Mouse (Mus musculus): ENCODE results near the gene Map6. TPM values are rescaled to one million over a fixed set of nuclear protein-coding genes. Genes with fewer than 3 reads are reported as not detected.
A peak's percentile ranks its signal among the peaks of the same experiment; 100 is the strongest.

Gene Map6
- total and polyA plus RNA-seq, 2 experiments from 2014 or later = 98.0 to 234 TPM

DNA sequence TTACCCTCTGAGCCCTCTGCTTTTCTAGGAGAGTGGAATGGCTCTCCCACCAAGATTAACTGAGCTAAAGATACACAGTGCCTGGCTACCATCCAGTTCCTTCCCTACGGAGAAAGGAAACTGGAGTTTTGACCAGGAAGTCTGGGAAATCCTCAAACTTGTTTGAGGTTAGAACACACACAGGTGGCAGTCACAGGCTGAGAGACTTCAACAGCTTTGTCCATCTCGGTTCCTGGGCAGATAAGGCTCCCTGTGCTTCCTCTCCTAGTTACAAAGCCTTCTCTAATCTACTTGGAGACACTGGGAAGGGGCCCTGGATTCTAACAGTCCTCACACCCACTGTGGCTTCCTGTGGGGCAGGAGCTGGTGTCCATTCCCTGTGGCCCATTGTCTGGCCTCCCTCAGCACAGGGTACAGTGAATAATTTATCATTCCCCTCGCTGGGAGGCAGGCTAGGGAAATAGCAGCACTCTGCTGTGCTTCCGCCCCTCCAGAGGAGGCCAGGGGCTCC, 116.9 kb downstream of the Map6 start:
- TF ChIP-seq CTCF (IDR thresholded peaks at IDR 0.05; ENCODE audit: low read depth) = peak; percentile 25
- no peak overlapping the region for H3K27ac ChIP-seq (ENCODE audit: low read depth, low read length)
- peak overlapping the region; percentile 68 for H3K4me3 ChIP-seq (ENCODE audit: low read depth, low read length)
- no peaks in the 10 kb centered on the region for H3K9me3 ChIP-seq (ENCODE audit: low read length)
- peak overlapping the region; percentile 77 for H3K4me2 ChIP-seq (ENCODE audit: low read depth)
- DNase-seq = peak; percentile 20
- no peaks in the 10 kb centered on the region for H3K27me3 ChIP-seq (ENCODE audit: insufficient read depth, low read length)
- H3K36me3 ChIP-seq (ENCODE audit: insufficient read depth) = peaks cover 20% of the 10 kb centered on the region
- H3K9ac ChIP-seq = peak overlapping the region; percentile 35
- ATAC-seq = no peak
- peaks cover 28% of the 10 kb centered on the region for H3K4me1 ChIP-seq (ENCODE audit: insufficient read depth)
- WGBS = 17% methylated on average over 4 of the region's 4 CpGs

DNA sequence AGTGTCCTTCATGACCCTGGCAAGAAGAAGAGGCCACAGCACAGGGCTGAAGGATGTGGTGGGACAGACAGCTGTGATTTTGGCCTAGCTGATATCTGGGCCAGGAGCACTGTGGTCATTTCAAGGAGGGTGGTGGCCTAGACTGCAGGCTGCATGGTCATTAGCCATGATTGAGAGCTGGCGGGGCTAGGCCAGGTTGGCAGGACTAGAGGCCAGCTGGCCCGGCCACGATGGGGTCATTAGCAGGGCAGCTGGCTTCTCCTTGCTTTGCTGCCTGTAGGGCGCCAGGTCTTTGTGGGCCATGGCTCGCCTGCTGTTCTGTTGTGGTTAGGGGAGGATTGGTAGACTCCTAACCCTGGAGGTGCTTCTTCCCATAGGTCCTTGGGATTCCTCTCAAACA, 118.8 kb downstream of the Map6 start:
- Histone ChIP-seq H3K4me2 (ENCODE audit: low read depth) (no peak overlapping the region), H3K27me3 (ENCODE audit: insufficient read depth, low read length) (no peaks in the 10 kb centered on the region), H3K27ac (ENCODE audit: low read depth, low read length) (no peak overlapping the region), H3K9ac (0 out of 2 replicates have a peak overlapping the region, but pooled peaks have one; percentile 0), H3K4me1 (ENCODE audit: insufficient read depth) (peaks cover 28% of the 10 kb centered on the region), H3K36me3 (ENCODE audit: insufficient read depth) (peaks cover 26% of the 10 kb centered on the region), H3K9me3 (ENCODE audit: low read length) (no peaks in the 10 kb centered on the region), H3K4me3 (ENCODE audit: low read depth, low read length) (no peak overlapping the region)
- DNase-seq (no peak), ATAC-seq (no peak)
- 69% methylated on average over 5 of the region's 5 CpGs for WGBS
- TF ChIP-seq CTCF (IDR thresholded peaks at IDR 0.05; ENCODE audit: low read depth) = no peak

Other genes with a start within 250 kb of the Map6 start
- gene Uvrag, start 126.3 kb upstream of the Map6 start, total RNA-seq (2014; rRNA removed) = 18.8 and 19.5 TPM in 2 replicates
- gene Uvrag, start 126.3 kb upstream of the Map6 start, polyA plus RNA-seq (2015; fragmentation: Nextera tagmentation; extraction: Ambion mirVana) = 14.8 and 18.6 TPM in 2 replicates
- gene Dgat2, start 84.7 kb upstream of the Map6 start, total RNA-seq (2014; rRNA removed) = 37.1 and 41.3 TPM in 2 replicates
- 37.2 and 41.3 TPM in 2 replicates for gene Dgat2, start 84.7 kb upstream of the Map6 start, polyA plus RNA-seq (2015; fragmentation: Nextera tagmentation; extraction: Ambion mirVana)
- 0.24 and 0.31 TPM in 2 replicates for gene Mogat2, start 28.8 kb upstream of the Map6 start, total RNA-seq (2014; rRNA removed)
- 0.18 and 0.23 TPM in 2 replicates for gene Mogat2, start 28.8 kb upstream of the Map6 start, polyA plus RNA-seq (2015; fragmentation: Nextera tagmentation; extraction: Ambion mirVana)
- 127 and 160 TPM in 2 replicates for gene Serpinh1, start 85.8 kb downstream of the Map6 start, total RNA-seq (2014; rRNA removed)
- 117 and 121 TPM in 2 replicates for gene Serpinh1, start 85.8 kb downstream of the Map6 start, polyA plus RNA-seq (2015; fragmentation: Nextera tagmentation; extraction: Ambion mirVana)
- 36.2 and 41.2 TPM in 2 replicates for gene Gdpd5, start 114.0 kb downstream of the Map6 start, total RNA-seq (2014; rRNA removed)
- gene Gdpd5, start 114.0 kb downstream of the Map6 start, polyA plus RNA-seq (2015; fragmentation: Nextera tagmentation; extraction: Ambion mirVana) = 30.9 and 38.2 TPM in 2 replicates
- gene Klhl35, start 198.6 kb downstream of the Map6 start, total RNA-seq (2014; rRNA removed) = 3.8 and 4.5 TPM in 2 replicates
- gene Klhl35, start 198.6 kb downstream of the Map6 start, polyA plus RNA-seq (2015; fragmentation: Nextera tagmentation; extraction: Ambion mirVana) = 3.1 and 3.4 TPM in 2 replicates
- 1,114 and 1,634 TPM in 2 replicates for gene Rps3, start 216.3 kb downstream of the Map6 start, total RNA-seq (2014; rRNA removed)
- gene Rps3, start 216.3 kb downstream of the Map6 start, polyA plus RNA-seq (2015; fragmentation: Nextera tagmentation; extraction: Ambion mirVana) = 543 and 688 TPM in 2 replicates

All from forebrain, postnatal 0 days (tissue).